Mouse (Mus musculus) intestine, embryonic 15.5 days (tissue): Measurements from ENCODE around the gene Ppm1a. TPM values are rescaled to one million over a fixed set of nuclear protein-coding genes. Genes with fewer than 3 reads are reported as not detected.
A peak's percentile ranks its signal among the peaks of the same experiment; 100 is the strongest.

ENCODE experiments used
- ATAC-seq: fragments of 200-750 bp; cut with Nextera tagmentation; 2 replicates; pipeline ENCODE4 v1.8.0; 2017; ENCODE audit warnings: moderate TSS enrichment, moderate library complexity
- H3K27ac ChIP-seq: fragments of 300-500 bp; sonication (generic); 2 replicates; pipeline ENCODE4 v1.5.1; 2015; ENCODE audit warnings: mild to moderate bottlenecking, inconsistent platforms
- H3K27me3 ChIP-seq: fragments of 300-500 bp; sonication (generic); replicated peaks from 2 replicates; pipeline ENCODE4 v1.6.1; 2015; ENCODE audit warnings: inconsistent platforms
- H3K36me3 ChIP-seq: fragments of 300-500 bp; sonication (generic); 2 replicates; pipeline ENCODE4 v1.6.1; 2015; ENCODE audit warnings: inconsistent platforms
- H3K4me1 ChIP-seq: fragments of 300-500 bp; sonication (generic); replicated peaks from 2 replicates; pipeline ENCODE4 v1.6.1; 2015; ENCODE audit warnings: inconsistent platforms
- H3K4me2 ChIP-seq: fragments of 300-500 bp; sonication (generic); replicated peaks from 2 replicates; pipeline ENCODE4 v1.6.1; 2015; ENCODE audit warnings: mild to moderate bottlenecking, inconsistent platforms
- H3K4me3 ChIP-seq: fragments of 300-500 bp; sonication (generic); replicated peaks from 2 replicates; pipeline ENCODE4 v1.5.1; 2015; ENCODE audit warnings: inconsistent platforms
- H3K9ac ChIP-seq: fragments of 300-500 bp; sonication (generic); 2 replicates; pipeline ENCODE4 v1.6.1; 2015; ENCODE audit warnings: inconsistent platforms
- H3K9me3 ChIP-seq: fragments of 300-500 bp; sonication (generic); 2 replicates; pipeline ENCODE4 v1.6.1; 2016; ENCODE audit warnings: inconsistent platforms
- WGBS: fragments of 180-500 bp; shearing (Covaris S2); methylation state at CpG from one replicate; pipeline ENCODE4 v1.1.7; 2015; 5-methylcytosine and 5-hydroxymethylcytosine counted together
- polyA plus RNA-seq: library from polyadenylated mRNA; unstranded; fragments of >200 nt; fragmentation: Nextera tagmentation; extraction: Ambion mirVana; gene quantifications from 2 replicates; pipeline ENCODE4 v1.2.1, GENCODE M21; 2015

The Ppm1a gene
- polyA plus RNA-seq, 1 experiment from 2014 or later = 56.5 TPM

DNA sequence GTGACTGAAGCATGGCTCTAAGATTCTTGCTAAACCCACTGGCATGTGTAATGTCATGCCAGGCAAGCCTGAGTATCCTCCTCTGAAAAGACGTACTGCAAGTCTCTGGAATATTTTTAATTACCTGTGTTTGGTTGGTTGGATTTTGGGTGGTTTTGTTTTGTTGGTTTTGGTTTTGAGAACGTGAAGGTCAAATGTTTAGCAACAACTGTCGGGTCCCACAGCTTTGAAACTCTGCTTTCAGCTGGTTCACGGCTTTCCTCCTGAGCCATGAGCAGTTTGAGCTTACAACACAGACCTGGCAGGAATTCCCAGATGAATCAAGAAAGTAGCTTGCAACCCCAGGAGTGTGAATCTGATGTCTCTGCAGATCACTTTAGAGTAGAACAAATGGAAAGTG is 29.7 kb downstream of the Ppm1a start:
- H3K27ac ChIP-seq = no peak overlapping the region
- no peaks in the 10 kb centered on the region for H3K9me3 ChIP-seq
- H3K9ac ChIP-seq = no peak overlapping the region
- 85% methylated on average over 4 of the region's 4 CpGs for WGBS
- peaks cover 7% of the 10 kb centered on the region; the same call in 1 of the 2 replicates for H3K36me3 ChIP-seq
- no peak overlapping the region for H3K4me2 ChIP-seq
- H3K4me1 ChIP-seq = peaks cover 2% of the 10 kb centered on the region; the same call in 1 of the 2 replicates
- no peaks in the 10 kb centered on the region for H3K27me3 ChIP-seq
- no peak for ATAC-seq
- no peak overlapping the region for H3K4me3 ChIP-seq

GRCm38 (mm10) chr12:72790538-72790937 is 33.3 kb downstream of the Ppm1a start:
- Histone ChIP-seq H3K9ac (no peak overlapping the region), H3K27me3 (no peaks in the 10 kb centered on the region), H3K4me1 (peaks cover 8% of the 10 kb centered on the region; the same call in 1 of the 2 replicates), H3K27ac (no peak overlapping the region), H3K4me2 (no peak overlapping the region), H3K4me3 (no peak overlapping the region), H3K9me3 (no peaks in the 10 kb centered on the region), H3K36me3 (peaks cover 15% of the 10 kb centered on the region)
- ATAC-seq = no peak
- 78% methylated on average over 7 of the region's 7 CpGs for WGBS

- no peak overlapping the region; the same call in 1 of the 2 replicates for H3K4me2 ChIP-seq
- no peaks in the 10 kb centered on the region for H3K27me3 ChIP-seq
- ATAC-seq = 0 out of 2 replicates have a peak, but pooled peaks have one; percentile 28
- no peak overlapping the region for H3K4me3 ChIP-seq
- H3K9me3 ChIP-seq = no peaks in the 10 kb centered on the region
- 0 out of 2 replicates have a peak overlapping the region, but pooled peaks have one; percentile 17 for H3K27ac ChIP-seq
- peaks cover 17% of the 10 kb centered on the region for H3K36me3 ChIP-seq
- H3K9ac ChIP-seq = no peak overlapping the region
- H3K4me1 ChIP-seq = peaks cover 8% of the 10 kb centered on the region; the same call in 1 of the 2 replicates
- 49% methylated on average over 11 of the region's 11 CpGs for WGBS
These were observed 35.3 kb downstream of the Ppm1a start for GRCm38 (mm10) chr12:72792320-72793091.

- no peaks in the 10 kb centered on the region for H3K9me3 ChIP-seq
- H3K4me3 ChIP-seq = no peak overlapping the region
- H3K27me3 ChIP-seq = no peaks in the 10 kb centered on the region
- no peak for ATAC-seq
- no peak overlapping the region for H3K9ac ChIP-seq
- H3K27ac ChIP-seq = no peak overlapping the region
- no peak overlapping the region for H3K4me2 ChIP-seq
- peaks cover 8% of the 10 kb centered on the region; the same call in 1 of the 2 replicates for H3K4me1 ChIP-seq
- peaks cover 17% of the 10 kb centered on the region for H3K36me3 ChIP-seq
- WGBS = 90% methylated on average over 8 of the region's 8 CpGs
These were observed 36.7 kb downstream of the Ppm1a start for GRCm38 (mm10) chr12:72793983-72794382.

GRCm38 (mm10) chr12:72809798-72810197 is 52.5 kb downstream of the Ppm1a start:
- peak; percentile 86 for ATAC-seq
- Histone ChIP-seq H3K4me1 (no peaks in the 10 kb centered on the region), H3K27ac (no peak overlapping the region), H3K36me3 (no peaks in the 10 kb centered on the region), H3K9ac (no peak overlapping the region), H3K4me3 (no peak overlapping the region), H3K9me3 (no peaks in the 10 kb centered on the region), H3K4me2 (no peak overlapping the region), H3K27me3 (no peaks in the 10 kb centered on the region)
- 74% methylated on average over 6 of the region's 6 CpGs for WGBS

GRCm38 (mm10) chr12:72811588-72811987 is 54.3 kb downstream of the Ppm1a start:
- Histone ChIP-seq H3K27ac (no peak overlapping the region), H3K4me1 (no peaks in the 10 kb centered on the region), H3K4me2 (no peak overlapping the region), H3K9me3 (no peaks in the 10 kb centered on the region), H3K27me3 (no peaks in the 10 kb centered on the region), H3K36me3 (no peaks in the 10 kb centered on the region), H3K9ac (no peak overlapping the region), H3K4me3 (no peak overlapping the region)
- 67% methylated on average over 3 of the region's 3 CpGs for WGBS
- no peak for ATAC-seq

GRCm38 (mm10) chr12:72820940-72821431 is 63.7 kb downstream of the Ppm1a start:
- Histone ChIP-seq H3K9ac (peak overlapping the region; percentile 33), H3K4me1 (no peaks in the 10 kb centered on the region), H3K4me3 (peak overlapping the region; percentile 35), H3K36me3 (no peaks in the 10 kb centered on the region), H3K4me2 (peak overlapping the region; percentile 64), H3K9me3 (no peaks in the 10 kb centered on the region), H3K27me3 (no peaks in the 10 kb centered on the region), H3K27ac (peak overlapping the region; percentile 74)
- ATAC-seq = peak; percentile 92
- 4% methylated on average over 24 of the region's 24 CpGs for WGBS

DNA sequence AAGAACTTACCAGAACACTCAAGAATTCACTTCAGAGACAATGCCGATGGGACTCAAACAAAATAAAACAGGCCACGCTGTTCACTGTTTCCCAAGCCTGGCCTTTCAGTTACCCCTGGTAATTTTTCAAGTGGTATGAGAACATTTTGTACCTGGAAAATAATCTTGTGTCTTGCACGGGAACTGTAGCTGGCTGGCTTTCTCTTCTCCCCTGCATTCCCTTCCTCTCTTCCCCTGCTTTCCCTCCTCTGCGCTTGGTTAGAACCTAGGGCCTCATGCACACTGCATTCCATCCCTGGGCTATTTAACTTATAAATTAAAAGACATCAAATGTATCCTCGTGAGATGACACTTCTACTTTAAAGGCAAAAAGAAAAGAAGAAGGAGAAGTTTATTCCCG is 64.3 kb downstream of the Ppm1a start:
- ATAC-seq = peak; percentile 49
- Histone ChIP-seq H3K9ac (no peak overlapping the region), H3K4me2 (peak overlapping the region; percentile 64), H3K27me3 (no peaks in the 10 kb centered on the region), H3K4me3 (peak overlapping the region; percentile 35; the same call in 1 of the 2 replicates), H3K36me3 (no peaks in the 10 kb centered on the region), H3K27ac (peak overlapping the region; percentile 74), H3K4me1 (no peaks in the 10 kb centered on the region), H3K9me3 (no peaks in the 10 kb centered on the region)
- 26% methylated on average over 6 of the region's 6 CpGs for WGBS

DNA sequence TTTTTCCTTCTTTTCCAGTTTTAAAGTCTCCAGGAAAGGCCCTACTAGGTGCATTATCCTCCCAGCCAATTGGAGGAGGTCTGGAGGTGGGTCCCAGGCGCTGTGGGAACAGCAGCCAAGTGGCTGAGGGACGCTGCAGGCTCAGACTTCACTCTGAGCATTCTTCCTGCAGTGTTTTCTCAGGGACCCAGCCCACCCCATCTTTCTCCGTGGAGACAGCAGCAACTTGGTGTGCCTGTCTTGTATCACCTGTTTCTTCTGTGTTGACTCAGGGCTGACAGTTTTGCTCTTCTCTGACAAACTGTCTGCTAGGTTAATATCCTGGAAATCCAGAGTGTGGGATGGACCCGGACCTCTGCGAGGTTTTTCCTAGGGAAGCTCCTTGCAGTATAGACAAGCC is 68.4 kb downstream of the Ppm1a start:
- Histone ChIP-seq H3K36me3 (no peaks in the 10 kb centered on the region), H3K4me2 (no peak overlapping the region), H3K27me3 (0 out of 2 replicates have a peak, but pooled peaks cover 2% of the 10 kb centered on the region), H3K9me3 (no peaks in the 10 kb centered on the region), H3K4me3 (no peak overlapping the region), H3K27ac (no peak overlapping the region), H3K9ac (no peak overlapping the region), H3K4me1 (0 out of 2 replicates have a peak, but pooled peaks cover 2% of the 10 kb centered on the region)
- no peak for ATAC-seq
- 27% methylated on average over 5 of the region's 5 CpGs for WGBS

DNA sequence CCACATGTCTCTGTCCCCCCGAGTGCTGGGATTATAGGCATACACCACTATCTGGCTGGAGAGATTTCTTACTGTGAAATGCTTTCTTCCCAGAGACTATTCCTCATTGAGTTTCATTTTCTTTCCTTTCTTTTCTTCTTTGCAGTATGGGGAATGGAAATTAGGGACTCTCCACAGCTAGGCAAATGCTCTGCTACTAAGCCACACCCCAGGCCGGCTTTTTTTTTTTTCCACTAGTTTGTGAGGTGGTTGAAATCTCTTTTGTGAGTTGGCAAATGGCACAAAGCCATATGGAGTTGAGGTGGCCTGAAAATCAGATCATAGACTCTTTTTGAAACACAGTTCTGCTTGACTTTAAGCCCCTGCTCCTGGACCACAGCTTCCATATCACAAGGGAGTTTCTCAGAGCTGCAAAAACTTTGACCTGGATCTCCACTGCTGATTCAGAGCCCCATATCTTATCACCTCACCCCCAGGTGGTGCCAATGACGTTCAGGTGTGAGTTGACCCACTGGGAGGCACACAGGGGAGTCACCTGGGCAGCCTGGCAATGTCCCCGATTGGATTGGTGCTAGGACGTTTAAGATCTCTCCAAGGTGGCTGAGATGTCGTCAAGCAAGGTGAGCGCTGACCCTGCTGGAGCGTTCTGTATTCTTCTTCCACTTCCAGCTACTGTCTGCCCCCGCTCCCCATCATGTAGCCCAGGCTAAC is 71.7 kb downstream of the Ppm1a start:
- H3K36me3 ChIP-seq = no peaks in the 10 kb centered on the region
- H3K4me2 ChIP-seq = no peak overlapping the region
- no peak overlapping the region for H3K9ac ChIP-seq
- H3K9me3 ChIP-seq = no peaks in the 10 kb centered on the region
- peaks cover 8% of the 10 kb centered on the region; the same call in 1 of the 2 replicates for H3K4me1 ChIP-seq
- peaks cover 14% of the 10 kb centered on the region; the same call in 1 of the 2 replicates for H3K27me3 ChIP-seq
- peak; percentile 49; the same call in 1 of the 2 replicates for ATAC-seq
- H3K27ac ChIP-seq = no peak overlapping the region
- H3K4me3 ChIP-seq = no peak overlapping the region
- WGBS = 70% methylated on average over 9 of the region's 9 CpGs

DNA sequence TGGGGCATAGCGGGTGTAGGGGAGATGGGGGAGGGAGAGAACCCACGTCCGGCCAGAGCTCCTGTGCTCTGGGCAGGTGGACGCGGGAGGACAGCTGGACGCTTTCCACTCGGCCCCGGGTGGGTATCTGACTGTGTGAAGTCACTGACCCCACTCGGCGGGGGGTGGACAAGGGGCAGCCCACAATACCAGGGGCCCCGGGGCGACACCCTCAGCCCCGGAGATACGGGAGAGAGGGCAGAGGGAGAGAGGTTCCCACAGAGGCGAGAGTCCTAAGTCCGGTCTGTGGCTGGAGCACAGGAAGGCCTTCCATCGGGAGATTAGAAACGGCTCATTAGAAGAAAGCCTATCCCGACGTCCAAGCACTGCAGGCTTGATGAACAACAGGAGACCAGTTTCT is 72.5 kb downstream of the Ppm1a start:
- 66% methylated on average over 20 of the region's 20 CpGs for WGBS
- no peak overlapping the region for H3K27ac ChIP-seq
- no peaks in the 10 kb centered on the region for H3K36me3 ChIP-seq
- no peak overlapping the region for H3K4me3 ChIP-seq
- H3K9me3 ChIP-seq = no peaks in the 10 kb centered on the region
- H3K27me3 ChIP-seq = peaks cover 14% of the 10 kb centered on the region; the same call in 1 of the 2 replicates
- no peak overlapping the region for H3K9ac ChIP-seq
- ATAC-seq = peak; percentile 37; the same call in 1 of the 2 replicates
- peaks cover 8% of the 10 kb centered on the region; the same call in 1 of the 2 replicates for H3K4me1 ChIP-seq
- H3K4me2 ChIP-seq = no peak overlapping the region

DNA sequence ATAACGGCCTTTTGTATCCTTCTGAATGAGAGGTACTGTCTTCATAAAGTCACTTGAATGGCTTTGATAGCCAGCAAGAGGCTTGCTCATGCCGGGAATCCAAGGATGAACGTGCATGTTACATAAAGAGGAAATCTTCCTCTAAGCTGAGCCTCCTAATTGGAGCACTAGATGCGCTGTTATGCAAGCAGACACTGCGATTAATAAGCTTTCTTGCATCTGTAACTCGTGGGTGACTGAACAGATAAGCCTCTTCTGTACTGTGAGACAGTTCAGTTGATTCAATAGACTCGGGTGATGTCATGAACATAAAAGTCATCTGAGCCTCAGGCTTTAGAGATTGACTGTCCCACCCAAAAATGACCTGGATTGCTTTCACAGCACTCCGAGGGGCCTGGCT is 73.1 kb downstream of the Ppm1a start:
- Histone ChIP-seq H3K27ac (no peak overlapping the region), H3K9ac (no peak overlapping the region), H3K9me3 (no peaks in the 10 kb centered on the region), H3K4me1 (peaks cover 8% of the 10 kb centered on the region; the same call in 1 of the 2 replicates), H3K36me3 (no peaks in the 10 kb centered on the region), H3K4me2 (no peak overlapping the region), H3K4me3 (no peak overlapping the region), H3K27me3 (peaks cover 14% of the 10 kb centered on the region; the same call in 1 of the 2 replicates)
- 64% methylated on average over 8 of the region's 8 CpGs for WGBS
- no peak for ATAC-seq
